Mouse (Mus musculus) kidney, adult 2 months (tissue): ENCODE data around the gene Ccdc124.

ENCODE experiments used
- CTCF ChIP-seq: fragments of 200-500 bp; conservative IDR thresholded peaks from 2 replicates; pipeline ENCODE4 v1.5.1; 2011; ENCODE audit warnings: low read depth, mild to moderate bottlenecking, control low read depth, low read length, moderate library complexity, mixed read lengths; ENCODE audit not compliant: insufficient read depth, insufficient read length
- POLR2A ChIP-seq: fragments of 200-500 bp; IDR thresholded peaks from one replicate; pipeline ENCODE4 v1.6.1; 2011; ENCODE audit warnings: low read depth, low read length, control low read depth

- TF ChIP-seq CTCF = peak; percentile 81
- TF ChIP-seq POLR2A = peak; percentile 9
Observed at GRCm38 (mm10) chr8:70873364-70873985, at the start of gene Ccdc124.
